Mouse (Mus musculus) embryonic facial prominence, embryonic 13.5 days (tissue): Measurements from ENCODE around the gene Fbxo4. TPM values are rescaled to one million over a fixed set of nuclear protein-coding genes. Genes with fewer than 3 reads are reported as not detected.

Experiments
- ATAC-seq: fragments of 200-750 bp; cut with Nextera tagmentation; 2 replicates; pipeline ENCODE4 v1.8.0; 2017; ENCODE audit warnings: low read depth; ENCODE audit not compliant: insufficient number of reproducible peaks, insufficient read depth, low FRiP score, low TSS enrichment
- H3K27ac ChIP-seq: fragments of 300-500 bp; sonication (generic); 2 replicates; pipeline ENCODE4 v1.5.1; 2015; ENCODE audit warnings: moderate library complexity, mild to moderate bottlenecking, inconsistent platforms
- H3K27me3 ChIP-seq: fragments of 300-500 bp; sonication (generic); 2 replicates; pipeline ENCODE4 v1.6.1; 2015; ENCODE audit warnings: mild to moderate bottlenecking, inconsistent platforms
- H3K36me3 ChIP-seq: fragments of 300-500 bp; sonication (generic); 2 replicates; pipeline ENCODE4 v1.6.1; 2015; ENCODE audit warnings: mild to moderate bottlenecking, inconsistent platforms
- H3K4me1 ChIP-seq: fragments of 300-500 bp; sonication (generic); 2 replicates; pipeline ENCODE4 v1.6.1; 2015; ENCODE audit warnings: inconsistent platforms
- H3K4me2 ChIP-seq: fragments of 300-500 bp; sonication (generic); 2 replicates; pipeline ENCODE4 v1.6.1; 2015; ENCODE audit warnings: moderate library complexity, mild to moderate bottlenecking, inconsistent platforms
- H3K4me3 ChIP-seq: fragments of 300-500 bp; sonication (generic); 2 replicates; pipeline ENCODE4 v1.5.1; 2015; ENCODE audit warnings: mild to moderate bottlenecking, inconsistent platforms
- H3K9ac ChIP-seq: fragments of 300-500 bp; sonication (generic); 2 replicates; pipeline ENCODE4 v1.6.1; 2015; ENCODE audit warnings: mild to moderate bottlenecking, inconsistent platforms
- H3K9me3 ChIP-seq: fragments of 300-500 bp; sonication (generic); 2 replicates; pipeline ENCODE4 v1.6.1; 2016; ENCODE audit warnings: inconsistent platforms
- WGBS: fragments of 180-500 bp; shearing (Covaris S2); methylation state at CpG from one replicate; pipeline ENCODE4 v1.1.7; 2015; ENCODE audit warnings: mixed read lengths; 5-methylcytosine and 5-hydroxymethylcytosine counted together
- polyA plus RNA-seq: library from polyadenylated mRNA; unstranded; fragments of >200 nt; fragmentation: Nextera tagmentation; extraction: Ambion mirVana; gene quantifications from 2 replicates; pipeline ENCODE4 v1.2.1, GENCODE M21; 2015

Gene Fbxo4
- polyA plus RNA-seq, 1 experiment from 2014 or later = 9.8 TPM

GRCm38 (mm10) chr15:3973300-3973699 lies 6.1 kb downstream of the Fbxo4 start:
- no peak overlapping the region for H3K9ac ChIP-seq

GRCm38 (mm10) chr15:3970193-3970592 lies 9.2 kb downstream of the Fbxo4 start:
- 88% methylated on average over 6 of the region's 6 CpGs for WGBS
- no peak overlapping the region for H3K27ac ChIP-seq
- no peaks in the 10 kb centered on the region for H3K9me3 ChIP-seq
- H3K9ac ChIP-seq = no peak overlapping the region
- peaks cover 18% of the 10 kb centered on the region for H3K36me3 ChIP-seq
- no peak overlapping the region for H3K4me3 ChIP-seq
- H3K4me1 ChIP-seq = no peaks in the 10 kb centered on the region
- no peaks in the 10 kb centered on the region for H3K27me3 ChIP-seq
- ATAC-seq = no peak
- no peak overlapping the region for H3K4me2 ChIP-seq

More at GRCm38 (mm10) chr15:3973300-3973699, 6.1 kb downstream of the Fbxo4 start:
- 78% methylated on average over 3 of the region's 3 CpGs for WGBS
- H3K36me3 ChIP-seq = peaks cover 17% of the 10 kb centered on the region
- H3K4me2 ChIP-seq = no peak overlapping the region
- H3K4me1 ChIP-seq = no peaks in the 10 kb centered on the region
- no peak overlapping the region for H3K27ac ChIP-seq
- no peaks in the 10 kb centered on the region for H3K27me3 ChIP-seq
- ATAC-seq = no peak
- H3K9me3 ChIP-seq = no peaks in the 10 kb centered on the region
- H3K4me3 ChIP-seq = no peak overlapping the region

GRCm38 (mm10) chr15:3969743-3970142 lies 9.6 kb downstream of the Fbxo4 start:
- 83% methylated on average over 14 of the region's 14 CpGs for WGBS
- no peak overlapping the region for H3K4me3 ChIP-seq
- H3K9ac ChIP-seq = no peak overlapping the region
- H3K27me3 ChIP-seq = no peaks in the 10 kb centered on the region
- H3K27ac ChIP-seq = no peak overlapping the region
- no peak overlapping the region for H3K4me2 ChIP-seq
- H3K9me3 ChIP-seq = no peaks in the 10 kb centered on the region
- ATAC-seq = no peak
- H3K36me3 ChIP-seq = peaks cover 18% of the 10 kb centered on the region
- no peaks in the 10 kb centered on the region for H3K4me1 ChIP-seq

GRCm38 (mm10) chr15:3962251-3962650 lies 17.1 kb downstream of the Fbxo4 start:
- ATAC-seq = no peak
- Histone ChIP-seq H3K27ac (no peak overlapping the region), H3K4me2 (no peak overlapping the region), H3K9me3 (no peaks in the 10 kb centered on the region), H3K9ac (no peak overlapping the region), H3K27me3 (no peaks in the 10 kb centered on the region), H3K4me1 (no peaks in the 10 kb centered on the region), H3K4me3 (no peak overlapping the region), H3K36me3 (no peaks in the 10 kb centered on the region)
- WGBS = 90% methylated on average over 8 of the region's 8 CpGs

GRCm38 (mm10) chr15:3960094-3960493 lies 19.3 kb downstream of the Fbxo4 start:
- H3K36me3 ChIP-seq = no peaks in the 10 kb centered on the region
- no peak for ATAC-seq
- WGBS = 68% methylated on average over 1 of the region's 1 CpGs
- no peak overlapping the region for H3K4me3 ChIP-seq
- H3K9ac ChIP-seq = no peak overlapping the region
- no peaks in the 10 kb centered on the region for H3K9me3 ChIP-seq
- H3K27me3 ChIP-seq = no peaks in the 10 kb centered on the region
- no peak overlapping the region for H3K4me2 ChIP-seq
- H3K27ac ChIP-seq = no peak overlapping the region
- no peaks in the 10 kb centered on the region for H3K4me1 ChIP-seq

GRCm38 (mm10) chr15:3957982-3958381 lies 21.4 kb downstream of the Fbxo4 start:
- Histone ChIP-seq H3K4me2 (no peak overlapping the region), H3K9ac (no peak overlapping the region)
- WGBS = 35% methylated on average over 4 of the region's 4 CpGs

GRCm38 (mm10) chr15:3954971-3955370 lies 24.4 kb downstream of the Fbxo4 start:
- WGBS = 88% methylated on average over 2 of the region's 2 CpGs
- no peaks in the 10 kb centered on the region for H3K27me3 ChIP-seq
- H3K9ac ChIP-seq = no peak overlapping the region
- H3K36me3 ChIP-seq = no peaks in the 10 kb centered on the region
- H3K9me3 ChIP-seq = no peaks in the 10 kb centered on the region
- no peak for ATAC-seq
- H3K4me1 ChIP-seq = no peaks in the 10 kb centered on the region
- no peak overlapping the region for H3K27ac ChIP-seq
- H3K4me3 ChIP-seq = no peak overlapping the region
- no peak overlapping the region for H3K4me2 ChIP-seq

More at GRCm38 (mm10) chr15:3957982-3958381, 21.4 kb downstream of the Fbxo4 start:
- Histone ChIP-seq H3K27me3 (no peaks in the 10 kb centered on the region), H3K27ac (no peak overlapping the region), H3K36me3 (no peaks in the 10 kb centered on the region), H3K4me3 (no peak overlapping the region), H3K4me1 (no peaks in the 10 kb centered on the region), H3K9me3 (no peaks in the 10 kb centered on the region)
- ATAC-seq = no peak

GRCm38 (mm10) chr15:3938132-3938531 lies 41.2 kb downstream of the Fbxo4 start:
- H3K27me3 ChIP-seq = no peaks in the 10 kb centered on the region
- H3K9me3 ChIP-seq = no peaks in the 10 kb centered on the region
- H3K4me3 ChIP-seq = no peak overlapping the region
- no peak overlapping the region for H3K9ac ChIP-seq
- WGBS = 85% methylated on average over 2 of the region's 2 CpGs
- no peak overlapping the region for H3K4me2 ChIP-seq
- H3K27ac ChIP-seq = no peak overlapping the region
- H3K36me3 ChIP-seq = no peaks in the 10 kb centered on the region
- H3K4me1 ChIP-seq = no peaks in the 10 kb centered on the region
- ATAC-seq = no peak

GRCm38 (mm10) chr15:3936056-3936455 lies 43.3 kb downstream of the Fbxo4 start:
- H3K4me2 ChIP-seq = no peak overlapping the region
- no peak overlapping the region for H3K9ac ChIP-seq
- ATAC-seq = no peak
- H3K4me1 ChIP-seq = no peaks in the 10 kb centered on the region
- H3K27me3 ChIP-seq = no peaks in the 10 kb centered on the region
- no peaks in the 10 kb centered on the region for H3K9me3 ChIP-seq
- no peak overlapping the region for H3K27ac ChIP-seq
- no peaks in the 10 kb centered on the region for H3K36me3 ChIP-seq
- H3K4me3 ChIP-seq = no peak overlapping the region
- WGBS = 87% methylated on average over 3 of the region's 3 CpGs

- Histone ChIP-seq H3K4me1 (no peaks in the 10 kb centered on the region), H3K27me3 (no peaks in the 10 kb centered on the region), H3K4me3 (no peak overlapping the region), H3K9me3 (no peaks in the 10 kb centered on the region), H3K27ac (no peak overlapping the region), H3K9ac (no peak overlapping the region), H3K36me3 (no peaks in the 10 kb centered on the region), H3K4me2 (no peak overlapping the region)
- ATAC-seq = no peak
- WGBS = 79% methylated on average over 4 of the region's 4 CpGs
Observed at GRCm38 (mm10) chr15:3933466-3933865, 45.9 kb downstream of the Fbxo4 start.

GRCm38 (mm10) chr15:3931931-3932330 lies 47.4 kb downstream of the Fbxo4 start:
- H3K9me3 ChIP-seq = no peaks in the 10 kb centered on the region
- WGBS = 96% methylated on average over 1 of the region's 1 CpGs

More at GRCm38 (mm10) chr15:3931931-3932330, 47.4 kb downstream of the Fbxo4 start:
- Histone ChIP-seq H3K27ac (no peak overlapping the region), H3K27me3 (no peaks in the 10 kb centered on the region), H3K36me3 (no peaks in the 10 kb centered on the region), H3K4me2 (no peak overlapping the region), H3K9ac (no peak overlapping the region), H3K4me1 (no peaks in the 10 kb centered on the region), H3K4me3 (no peak overlapping the region)
- no peak for ATAC-seq
